Comparison of ENCODE assay signal across 8 mouse cellular contexts in genomic region chr15:97964836-97965187, GRCm38 (mm10). TPM values are rescaled to one million over a fixed set of nuclear protein-coding genes. Genes with fewer than 3 reads are reported as not detected.
DNase-seq lines count a peak whose midpoint lies in the region; ATAC-seq and TF ChIP-seq lines count a peak whose summit lies in the region.

No protein-coding gene starts in this region.

- no peak for TF ChIP-seq CTCF in heart, adult 2 months (IDR thresholded peaks at IDR 0.05)
- TF ChIP-seq CTCF in G1E (IDR thresholded peaks at IDR 0.05; ENCODE audit: low read depth, low read length) = no peak

- TF ChIP-seq EP300 in heart, adult 2 months (IDR thresholded peaks at IDR 0.05; ENCODE audit: insufficient read depth, low read depth, low read length) = no peak

- DNase-seq in heart, adult 2 months = no peak
- no peak for DNase-seq in heart, postnatal 14 days
- DNase-seq in G1E (ENCODE audit: low spot score) = peak; percentile 10
- no peak for DNase-seq in forebrain, embryonic 14.5 days (ENCODE audit: low spot score)
- DNase-seq in T-cell, adult 2 months (ENCODE audit: low spot score) = no peak
- DNase-seq in c-Kit-positive CD71-positive TER-119-positive erythroid progenitor cells, embryonic 14.5 days (ENCODE audit: low spot score) = no peak
- no peak for DNase-seq in testis, postnatal 10 days (ENCODE audit: low spot score)

- intact Hi-C loops in heart, adult 2 months (cut with DNase I) = loop anchor here (5.0 kb wide), 2 partner anchors 178 to 718 kb away; partner anchors contain the start of genes Amigo2 and Pced1b
- intact Hi-C loops in heart, postnatal 14 days (cut with DNase I) = loop anchor here (5.0 kb wide), 1 partner anchor 207 kb away; no protein-coding TSS in a partner anchor

- peak overlapping the region; percentile 91; the same call in 1 of the 2 replicates for H3K9ac ChIP-seq in heart, adult 2 months (ENCODE audit: low read depth, low read length)
- H3K9ac ChIP-seq in forebrain, embryonic 14.5 days (ENCODE audit: low read length) = peak overlapping the region; percentile 81
- H3K9ac ChIP-seq in liver, embryonic 15.5 days = peak overlapping the region; percentile 72

- H3K4me1 ChIP-seq in heart, adult 2 months (ENCODE audit: control insufficient read depth, insufficient read depth, low read length) = no peaks in the 10 kb centered on the region
- H3K4me1 ChIP-seq in G1E (ENCODE audit: insufficient read depth, low read depth, low read length) = peaks cover 23% of the 10 kb centered on the region
- peaks cover 14% of the 10 kb centered on the region for H3K4me1 ChIP-seq in forebrain, embryonic 14.5 days (ENCODE audit: control insufficient read depth, insufficient read depth, low read length)
- H3K4me1 ChIP-seq in liver, embryonic 15.5 days (replicated peaks) = peaks cover 18% of the 10 kb centered on the region

- H3K9me3 ChIP-seq in G1E (replicated peaks) = no peaks in the 10 kb centered on the region
- H3K9me3 ChIP-seq in forebrain, embryonic 14.5 days (replicated peaks; ENCODE audit: control insufficient read depth, low read length) = no peaks in the 10 kb centered on the region
- H3K9me3 ChIP-seq in liver, embryonic 15.5 days (replicated peaks) = no peaks in the 10 kb centered on the region

- WGBS in heart, adult 2 months = 40% methylated on average over 7 of the region's 7 CpGs
- WGBS in forebrain, embryonic 14.5 days = 17% methylated on average over 7 of the region's 7 CpGs
- 46% methylated on average over 7 of the region's 7 CpGs for WGBS in liver, embryonic 15.5 days (ENCODE audit: insufficient replicate concordance)

- peak overlapping the region; percentile 73 for H3K4me2 ChIP-seq in forebrain, embryonic 14.5 days (ENCODE audit: low read length)
- peak overlapping the region; percentile 95 for H3K4me2 ChIP-seq in liver, embryonic 15.5 days

- H3K36me3 ChIP-seq in heart, adult 2 months (ENCODE audit: control insufficient read depth, insufficient read depth, low read length) = no peaks in the 10 kb centered on the region
- H3K36me3 ChIP-seq in G1E (replicated peaks) = peaks cover 25% of the 10 kb centered on the region
- H3K36me3 ChIP-seq in forebrain, embryonic 14.5 days (ENCODE audit: control insufficient read depth, insufficient read depth, low read length) = 0 out of 2 replicates have a peak, but pooled peaks cover 7% of the 10 kb centered on the region
- no peaks in the 10 kb centered on the region for H3K36me3 ChIP-seq in liver, embryonic 15.5 days (replicated peaks)

- TF ChIP-seq POLR2A in heart, adult 2 months (IDR thresholded peaks at IDR 0.05; ENCODE audit: insufficient read depth, low read depth, low read length) = no peak

- no peak overlapping the region; the same call in 1 of the 2 replicates for H3K27ac ChIP-seq in heart, adult 2 months
- H3K27ac ChIP-seq in forebrain, embryonic 14.5 days (ENCODE audit: low read depth, low read length) = peak overlapping the region; percentile 85
- H3K27ac ChIP-seq in liver, embryonic 15.5 days (replicated peaks) = no peak overlapping the region

- H3K79me2 ChIP-seq in heart, adult 2 months (replicated peaks; ENCODE audit: control insufficient read depth, insufficient read depth, low read length) = no peaks in the 10 kb centered on the region

- peak overlapping the region; percentile 95; the same call in 1 of the 2 replicates for H3K4me3 ChIP-seq in heart, adult 2 months
- peak overlapping the region; percentile 74 for H3K4me3 ChIP-seq in G1E (ENCODE audit: low read depth, low read length)
- H3K4me3 ChIP-seq in forebrain, embryonic 14.5 days (ENCODE audit: low read depth, low read length) = peak overlapping the region; percentile 56
- peak overlapping the region; percentile 72 for H3K4me3 ChIP-seq in liver, embryonic 15.5 days (replicated peaks)

- ATAC-seq in G1E (ENCODE audit: extremely low read depth, insufficient number of reproducible peaks, low FRiP score, poor library complexity, severe bottlenecking) = no peak
- no peak; the same call in 1 of the 2 replicates for ATAC-seq in forebrain, embryonic 14.5 days
- no peak for ATAC-seq in liver, embryonic 15.5 days (ENCODE audit: insufficient read depth)

- no peaks in the 10 kb centered on the region for H3K27me3 ChIP-seq in heart, adult 2 months (ENCODE audit: control insufficient read depth, insufficient read depth, low read length)
- H3K27me3 ChIP-seq in G1E (ENCODE audit: insufficient read depth, low read length) = no peaks in the 10 kb centered on the region
- no peaks in the 10 kb centered on the region for H3K27me3 ChIP-seq in forebrain, embryonic 14.5 days (replicated peaks; ENCODE audit: control insufficient read depth, insufficient read depth, low read length)
- H3K27me3 ChIP-seq in liver, embryonic 15.5 days = no peaks in the 10 kb centered on the region

RNA-seq across cellular contexts. Expression of gene Tmem106c, which starts 0.8 kb away (rescaled TPM):
- total RNA-seq in heart, adult 2 months (2021) = 10 to 100 TPM; 10.2 to 11.1 TPM
- polyA plus RNA-seq in heart, adult 2 months (2012; rRNA removed) = 21.9 and 37.0 TPM in 2 replicates
- 10 to 100 TPM; 12.4 to 12.7 TPM for total RNA-seq in heart, postnatal 14 days (2021)
- total RNA-seq in G1E (2014; fragmentation: Nextera tagmentation) (52.1 and 54.3 TPM in 2 replicates), G1E (2017) (18.6 and 18.7 TPM in 2 replicates)
- 12.5 and 19.2 TPM in 2 replicates for polyA plus RNA-seq in G1E (2012)
- polyA plus RNA-seq in forebrain, embryonic 14.5 days (2014; fragmentation: Nextera tagmentation; extraction: Ambion mirVana) = 71.7 and 75.2 TPM in 2 replicates
- 14.2 and 15.8 TPM in 2 replicates for polyA plus RNA-seq in liver, embryonic 15.5 days (2015; fragmentation: Nextera tagmentation; extraction: Ambion mirVana)

RNA-seq across cellular contexts. Expression of gene Col2a1, which starts 39.7 kb away (rescaled TPM):
- total RNA-seq in heart, adult 2 months (2021) = under 1 TPM; 0.27 to 0.37 TPM
- 0.12 and 0.61 TPM in 2 replicates for polyA plus RNA-seq in heart, adult 2 months (2012; rRNA removed)
- 1 to 10 TPM in 1 of 2 experiments, under 1 TPM in 1; 0.41 to 1.0 TPM for total RNA-seq in heart, postnatal 14 days (2021)
- not detected in 2 replicates for total RNA-seq in G1E (2014; fragmentation: Nextera tagmentation)
- total RNA-seq in G1E (2017) = 0.06 and 0.11 TPM in 2 replicates
- 0.01 TPM in 1 of 2 replicates, not detected in the other for polyA plus RNA-seq in G1E (2012)
- polyA plus RNA-seq in forebrain, embryonic 14.5 days (2014; fragmentation: Nextera tagmentation; extraction: Ambion mirVana) = 19.4 and 23.9 TPM in 2 replicates
- polyA plus RNA-seq in liver, embryonic 15.5 days (2015; fragmentation: Nextera tagmentation; extraction: Ambion mirVana) = 0.48 and 5.3 TPM in 2 replicates

RNA-seq across cellular contexts. Expression of gene Vdr, which starts 54.4 kb away (rescaled TPM):
- total RNA-seq in heart, adult 2 months (2021) = 1 to 10 TPM; 1.1 to 2.0 TPM
- polyA plus RNA-seq in heart, adult 2 months (2012; rRNA removed) = 2.3 and 2.7 TPM in 2 replicates
- total RNA-seq in heart, postnatal 14 days (2021) = 1 to 10 TPM; 1.3 to 1.9 TPM
- total RNA-seq in G1E (2014; fragmentation: Nextera tagmentation) = 0.45 and 1.1 TPM in 2 replicates
- total RNA-seq in G1E (2017) = 0.23 and 0.33 TPM in 2 replicates
- 0.09 and 0.11 TPM in 2 replicates for polyA plus RNA-seq in G1E (2012)
- polyA plus RNA-seq in forebrain, embryonic 14.5 days (2014; fragmentation: Nextera tagmentation; extraction: Ambion mirVana) = 0.20 TPM in 1 of 2 replicates, not detected in the other
- polyA plus RNA-seq in liver, embryonic 15.5 days (2015; fragmentation: Nextera tagmentation; extraction: Ambion mirVana) = 0.14 and 0.15 TPM in 2 replicates
